In the genomic region with DNA sequence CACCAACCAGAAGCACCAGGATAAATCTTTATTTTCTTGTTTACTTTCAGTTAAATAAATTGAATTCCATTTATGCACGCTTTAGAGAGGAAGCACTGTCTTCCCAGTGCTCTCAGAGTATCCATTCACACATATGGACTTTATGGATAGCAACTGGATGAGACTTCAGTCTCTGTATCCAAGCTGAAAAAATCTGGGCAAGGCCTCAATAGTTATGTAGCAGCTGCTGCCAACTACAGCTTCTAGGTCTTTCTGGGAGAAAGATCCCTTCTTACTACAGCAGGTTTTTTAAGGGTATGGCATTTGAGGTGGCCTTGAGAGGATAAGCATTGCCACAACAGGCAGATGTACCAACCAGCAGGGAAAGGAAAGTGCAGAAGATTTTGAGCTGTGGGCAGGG, we compare ENCODE assay signal across 16 mouse cellular contexts.
"Had no signal": no experiment of that assay in that cellular context is flagged by ENCODE, and none has a peak within 500 bp of the region (broad histone marks: within the 10 kb centered on the region; RNA-seq: fewer than 3 reads in every experiment).

No protein-coding gene starts in this region.

- H3K4me3 ChIP-seq: megakaryocyte, embryonic 14.5 days; midbrain, embryonic 12.5 days; neural tube, embryonic 12.5 days; stomach, embryonic 15.5 days had no signal

- H3K36me3 ChIP-seq: midbrain, embryonic 12.5 days; neural tube, embryonic 12.5 days; stomach, embryonic 15.5 days had no signal

- H3K9me3 ChIP-seq: midbrain, embryonic 12.5 days; neural tube, embryonic 12.5 days; stomach, embryonic 15.5 days had no signal

- H3K9ac ChIP-seq: lung, embryonic 14.5 days; midbrain, embryonic 12.5 days; neural tube, embryonic 12.5 days; stomach, embryonic 15.5 days had no signal

- ATAC-seq: midbrain, embryonic 16.5 days had no signal

- DNase-seq: lung, adult 18-20 months; lung, embryonic 14.5 days; lung, postnatal 14 days; lung, postnatal 36 days; midbrain, embryonic 14.5 days; right cerebral cortex, postnatal 14 days; thymus, adult 2 months; thymus, postnatal 25 days; thymus, postnatal 4 days had no signal

- H3K27ac ChIP-seq: macrophage; midbrain, embryonic 12.5 days; neural tube, embryonic 12.5 days; stomach, embryonic 15.5 days; stomach, postnatal 0 days had no signal

- H3K4me1 ChIP-seq: megakaryocyte, embryonic 14.5 days; midbrain, embryonic 12.5 days; neural tube, embryonic 12.5 days; stomach, embryonic 15.5 days had no signal

- H3K4me2 ChIP-seq: lung, embryonic 14.5 days; midbrain, embryonic 12.5 days; neural tube, embryonic 12.5 days; stomach, embryonic 15.5 days had no signal

- H3K27me3 ChIP-seq: megakaryocyte, embryonic 14.5 days; midbrain, embryonic 12.5 days; neural tube, embryonic 12.5 days; stomach, embryonic 15.5 days had no signal
